Mouse (Mus musculus): ENCODE results near the gene 2010111I01Rik. TPM values are rescaled to one million over a fixed set of nuclear protein-coding genes. Genes with fewer than 3 reads are reported as not detected.

2010111I01Rik gene
- total RNA-seq, 1 experiment, result 58.3 TPM

DNA sequence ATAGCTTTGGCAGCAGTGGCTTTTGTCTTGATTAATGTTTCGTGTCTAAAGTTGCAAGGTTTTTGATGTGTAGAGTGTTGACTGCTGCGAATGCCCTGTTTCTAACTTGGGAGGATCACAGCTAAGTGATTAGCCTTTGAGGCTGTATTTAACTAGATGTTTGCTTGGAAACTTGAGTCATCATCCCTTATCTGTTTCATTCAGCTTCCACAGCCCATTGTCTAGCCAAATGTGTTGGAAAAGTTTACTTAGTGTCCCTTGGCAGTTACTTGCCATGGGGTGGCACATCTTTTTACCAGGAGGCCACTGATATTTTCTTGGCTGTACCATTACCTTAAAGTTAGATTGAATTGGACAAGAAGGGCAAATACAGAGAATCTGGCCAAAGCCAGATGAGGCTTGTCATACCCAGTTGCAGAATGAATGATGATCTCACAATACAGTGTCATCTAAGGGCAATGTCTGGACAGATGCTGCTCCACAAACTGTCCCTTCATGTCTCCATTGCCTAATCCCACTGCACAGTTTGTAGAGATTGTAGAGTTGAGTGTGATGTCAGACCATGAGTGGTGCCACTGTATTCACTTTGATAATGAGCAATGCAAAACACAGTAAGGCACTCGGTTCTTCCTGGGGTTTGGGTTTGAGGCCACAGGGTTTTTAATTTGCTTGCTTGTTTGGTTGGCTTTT, 152.9 kb downstream of the 2010111I01Rik start:
- Histone ChIP-seq H3K9ac (ENCODE audit: insufficient read depth, low read depth, low read length, poor library complexity, severe bottlenecking) (no peak overlapping the region), H3K4me1 (ENCODE audit: control insufficient read depth in 2 of 2, insufficient read depth in 2 of 2, low read length in 2 of 2, poor library complexity in 1 of 2) (no peaks in the 10 kb centered on the region), H3K9me3 (ENCODE audit: control insufficient read depth, insufficient read depth, low read depth, low read length) (no peaks in the 10 kb centered on the region), H3K27ac (ENCODE audit: insufficient read depth, low read depth, low read length, poor library complexity, severe bottlenecking) (no peak overlapping the region), H3K36me3 (ENCODE audit: control insufficient read depth, insufficient read depth, low read length, poor library complexity, severe bottlenecking) (no peaks in the 10 kb centered on the region), H3K4me3 (ENCODE audit: insufficient read depth in 1 of 2, low read depth in 1 of 2, low read length in 2 of 2, poor library complexity in 1 of 2, severe bottlenecking in 1 of 2) (no peak overlapping the region)
- TF ChIP-seq HCFC1 (IDR thresholded peaks at IDR 0.05; ENCODE audit: borderline replicate concordance, insufficient read depth, low read length), result no peak
- no peak for TF ChIP-seq CHD2 (IDR thresholded peaks at IDR 0.05; ENCODE audit: low read depth, low read length)
- TF ChIP-seq ZC3H11A (IDR thresholded peaks at IDR 0.05; ENCODE audit: borderline replicate concordance, low read depth, low read length), result no peak
- TF ChIP-seq MAFK (IDR thresholded peaks at IDR 0.05; ENCODE audit: insufficient read depth, low read depth, low read length), result no peak
- no peak for TF ChIP-seq ZNF384 (IDR thresholded peaks at IDR 0.05; ENCODE audit: low read depth, low read length)
- in situ Hi-C loops (cut with MboI; ENCODE audit: low sequenced_read_pairs in 2 of 2, unreplicated experiment in 2 of 2), result no loop called here
- no peak for DNase-seq (ENCODE audit: low read depth, low spot score)

- in situ Hi-C loops (cut with MboI; ENCODE audit: low sequenced_read_pairs in 2 of 2, unreplicated experiment in 2 of 2), result no loop called here
- no peaks in the 10 kb centered on the region for H3K36me3 ChIP-seq (ENCODE audit: control insufficient read depth, insufficient read depth, low read length, poor library complexity, severe bottlenecking)
- no peak overlapping the region for H3K4me3 ChIP-seq (ENCODE audit: insufficient read depth in 1 of 2, low read depth in 1 of 2, low read length in 2 of 2, poor library complexity in 1 of 2, severe bottlenecking in 1 of 2)
- no peak overlapping the region for H3K27ac ChIP-seq (ENCODE audit: insufficient read depth, low read depth, low read length, poor library complexity, severe bottlenecking)
- TF ChIP-seq MAFK (IDR thresholded peaks at IDR 0.05; ENCODE audit: insufficient read depth, low read depth, low read length) (no peak), CHD2 (IDR thresholded peaks at IDR 0.05; ENCODE audit: low read depth, low read length) (no peak), ZC3H11A (IDR thresholded peaks at IDR 0.05; ENCODE audit: borderline replicate concordance, low read depth, low read length) (no peak), HCFC1 (IDR thresholded peaks at IDR 0.05; ENCODE audit: borderline replicate concordance, insufficient read depth, low read length) (no peak), ZNF384 (IDR thresholded peaks at IDR 0.05; ENCODE audit: low read depth, low read length) (no peak)
- no peak for DNase-seq (ENCODE audit: low read depth, low spot score)
- no peak overlapping the region for H3K9ac ChIP-seq (ENCODE audit: insufficient read depth, low read depth, low read length, poor library complexity, severe bottlenecking)
- H3K9me3 ChIP-seq (ENCODE audit: control insufficient read depth, insufficient read depth, low read depth, low read length), result no peaks in the 10 kb centered on the region
- H3K4me1 ChIP-seq (ENCODE audit: control insufficient read depth in 2 of 2, insufficient read depth in 2 of 2, low read length in 2 of 2, poor library complexity in 1 of 2), result no peaks in the 10 kb centered on the region
Observed at GRCm38 (mm10) chr13:63118682-63119081, 154.0 kb downstream of the 2010111I01Rik start.

GRCm38 (mm10) chr13:63120296-63120695, 155.6 kb downstream of the 2010111I01Rik start:
- H3K4me3 ChIP-seq (ENCODE audit: insufficient read depth in 1 of 2, low read depth in 1 of 2, low read length in 2 of 2, poor library complexity in 1 of 2, severe bottlenecking in 1 of 2), result no peak overlapping the region
- no peaks in the 10 kb centered on the region for H3K4me1 ChIP-seq (ENCODE audit: control insufficient read depth in 2 of 2, insufficient read depth in 2 of 2, low read length in 2 of 2, poor library complexity in 1 of 2)
- in situ Hi-C loops (cut with MboI; ENCODE audit: low sequenced_read_pairs in 2 of 2, unreplicated experiment in 2 of 2), result no loop called here
- H3K9me3 ChIP-seq (ENCODE audit: control insufficient read depth, insufficient read depth, low read depth, low read length), result no peaks in the 10 kb centered on the region
- no peak for DNase-seq (ENCODE audit: low read depth, low spot score)
- H3K36me3 ChIP-seq (ENCODE audit: control insufficient read depth, insufficient read depth, low read length, poor library complexity, severe bottlenecking), result no peaks in the 10 kb centered on the region
- no peak overlapping the region for H3K27ac ChIP-seq (ENCODE audit: insufficient read depth, low read depth, low read length, poor library complexity, severe bottlenecking)
- TF ChIP-seq HCFC1 (IDR thresholded peaks at IDR 0.05; ENCODE audit: borderline replicate concordance, insufficient read depth, low read length) (no peak), MAFK (IDR thresholded peaks at IDR 0.05; ENCODE audit: insufficient read depth, low read depth, low read length) (no peak), CHD2 (IDR thresholded peaks at IDR 0.05; ENCODE audit: low read depth, low read length) (no peak), ZNF384 (IDR thresholded peaks at IDR 0.05; ENCODE audit: low read depth, low read length) (no peak), ZC3H11A (IDR thresholded peaks at IDR 0.05; ENCODE audit: borderline replicate concordance, low read depth, low read length) (no peak)
- no peak overlapping the region for H3K9ac ChIP-seq (ENCODE audit: insufficient read depth, low read depth, low read length, poor library complexity, severe bottlenecking)

DNA sequence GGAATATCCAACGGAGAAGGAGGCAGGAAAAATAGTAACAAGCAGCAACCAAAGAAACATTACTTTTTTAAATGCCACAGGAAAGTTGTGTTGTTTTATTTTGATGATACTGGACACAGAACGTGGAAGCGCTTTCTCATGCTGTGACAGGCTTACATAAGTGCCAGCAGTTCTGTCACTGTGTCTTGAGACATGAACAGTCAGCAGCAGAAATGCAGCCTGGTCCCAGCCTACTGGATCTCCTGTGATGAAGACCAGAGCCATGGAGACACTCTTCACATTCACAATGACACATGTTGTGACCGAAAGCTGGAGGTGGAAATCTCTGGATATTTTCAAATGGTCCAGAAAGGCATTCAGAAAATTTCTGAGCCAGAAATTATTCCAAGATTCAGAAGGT, 157.1 kb downstream of the 2010111I01Rik start:
- H3K27ac ChIP-seq (ENCODE audit: insufficient read depth, low read depth, low read length, poor library complexity, severe bottlenecking), result no peak overlapping the region
- no peaks in the 10 kb centered on the region for H3K36me3 ChIP-seq (ENCODE audit: control insufficient read depth, insufficient read depth, low read length, poor library complexity, severe bottlenecking)
- no peaks in the 10 kb centered on the region for H3K9me3 ChIP-seq (ENCODE audit: control insufficient read depth, insufficient read depth, low read depth, low read length)
- in situ Hi-C loops (cut with MboI; ENCODE audit: low sequenced_read_pairs in 2 of 2, unreplicated experiment in 2 of 2), result no loop called here
- no peak overlapping the region for H3K4me3 ChIP-seq (ENCODE audit: insufficient read depth in 1 of 2, low read depth in 1 of 2, low read length in 2 of 2, poor library complexity in 1 of 2, severe bottlenecking in 1 of 2)
- TF ChIP-seq MAFK (IDR thresholded peaks at IDR 0.05; ENCODE audit: insufficient read depth, low read depth, low read length) (no peak), CHD2 (IDR thresholded peaks at IDR 0.05; ENCODE audit: low read depth, low read length) (no peak), HCFC1 (IDR thresholded peaks at IDR 0.05; ENCODE audit: borderline replicate concordance, insufficient read depth, low read length) (no peak), ZNF384 (IDR thresholded peaks at IDR 0.05; ENCODE audit: low read depth, low read length) (no peak), ZC3H11A (IDR thresholded peaks at IDR 0.05; ENCODE audit: borderline replicate concordance, low read depth, low read length) (no peak)
- H3K4me1 ChIP-seq (ENCODE audit: control insufficient read depth in 2 of 2, insufficient read depth in 2 of 2, low read length in 2 of 2, poor library complexity in 1 of 2), result no peaks in the 10 kb centered on the region
- DNase-seq (ENCODE audit: low read depth, low spot score), result no peak
- no peak overlapping the region for H3K9ac ChIP-seq (ENCODE audit: insufficient read depth, low read depth, low read length, poor library complexity, severe bottlenecking)
